Mouse (Mus musculus) layer of hippocampus, adult 18-20 months (tissue): Measurements from ENCODE around the gene Zdhhc6. TPM values are rescaled to one million over a fixed set of nuclear protein-coding genes. Genes with fewer than 3 reads are reported as not detected.

Experiments used
- DNase-seq, 2 experiments: peaks; one replicate each; pipeline ENCODE4 v3.0.0; 2022; ENCODE audit warnings: low spot score in 2 of 2
- total RNA-seq, 2 experiments: library from RNA; stranded (reverse); gene quantifications; 2 replicates each; pipeline ENCODE4 v1.2.3; 2021

The Zdhhc6 gene
- total RNA-seq, 2 experiments from 2014 or later = 25.1 to 27.0 TPM

DNA sequence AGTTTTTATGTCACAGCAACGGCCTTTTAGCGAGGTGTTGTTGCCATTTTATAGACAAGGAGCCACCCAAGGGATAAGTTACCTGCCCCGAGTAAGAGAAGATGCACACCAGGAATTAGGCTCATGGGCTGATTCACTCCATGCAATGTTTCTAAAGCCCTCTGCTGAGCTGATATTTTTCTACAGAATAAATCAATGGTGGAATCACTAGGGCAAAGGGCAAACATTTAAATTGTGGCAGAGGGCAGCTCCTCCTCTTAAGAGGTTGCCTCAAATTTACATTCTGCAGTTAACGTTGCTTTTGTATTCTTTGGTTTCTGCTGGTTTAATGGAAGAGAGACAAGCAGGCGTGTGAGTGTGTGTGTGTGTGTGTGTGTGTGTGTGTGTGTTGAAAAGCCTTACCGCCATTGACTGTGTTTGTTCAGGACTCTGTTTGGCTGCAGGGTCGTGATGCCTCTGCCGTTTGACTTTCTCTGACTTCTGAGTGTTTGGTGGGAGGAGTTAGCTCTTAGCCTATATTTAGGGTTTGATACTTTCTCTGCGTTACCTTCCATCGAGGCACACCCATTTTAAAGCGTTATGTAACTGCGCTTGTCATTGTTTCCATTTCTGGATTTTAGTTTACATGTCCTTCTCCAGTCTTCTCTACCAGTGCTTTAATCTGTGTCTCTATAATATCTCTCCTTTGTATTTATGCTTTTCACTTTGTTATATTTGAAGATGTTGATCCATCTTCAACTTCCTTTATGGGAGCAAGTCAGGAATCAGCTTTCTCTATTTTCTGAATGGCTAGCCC lies 55.2 kb downstream of the Zdhhc6 start:
- DNase-seq = no peak

DNA sequence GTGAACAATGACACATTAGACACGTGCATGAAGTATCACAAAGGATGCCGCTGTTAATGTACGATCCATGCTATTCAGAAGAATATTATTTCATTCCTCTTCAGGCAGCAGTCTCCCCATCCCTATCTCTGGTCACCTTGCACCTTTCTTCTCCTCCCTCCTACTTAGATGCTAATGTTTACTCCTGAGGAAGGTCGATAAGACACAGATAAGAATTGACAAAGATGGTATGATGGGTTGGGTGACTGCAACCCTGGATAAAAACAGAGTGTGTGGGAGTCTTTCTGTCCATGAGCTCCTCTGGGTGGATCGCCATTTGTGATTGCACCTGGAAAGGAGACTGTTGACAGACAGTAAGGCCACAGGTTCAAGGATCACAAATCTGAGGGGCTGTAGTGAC lies 57.3 kb downstream of the Zdhhc6 start:
- no peak for DNase-seq

DNA sequence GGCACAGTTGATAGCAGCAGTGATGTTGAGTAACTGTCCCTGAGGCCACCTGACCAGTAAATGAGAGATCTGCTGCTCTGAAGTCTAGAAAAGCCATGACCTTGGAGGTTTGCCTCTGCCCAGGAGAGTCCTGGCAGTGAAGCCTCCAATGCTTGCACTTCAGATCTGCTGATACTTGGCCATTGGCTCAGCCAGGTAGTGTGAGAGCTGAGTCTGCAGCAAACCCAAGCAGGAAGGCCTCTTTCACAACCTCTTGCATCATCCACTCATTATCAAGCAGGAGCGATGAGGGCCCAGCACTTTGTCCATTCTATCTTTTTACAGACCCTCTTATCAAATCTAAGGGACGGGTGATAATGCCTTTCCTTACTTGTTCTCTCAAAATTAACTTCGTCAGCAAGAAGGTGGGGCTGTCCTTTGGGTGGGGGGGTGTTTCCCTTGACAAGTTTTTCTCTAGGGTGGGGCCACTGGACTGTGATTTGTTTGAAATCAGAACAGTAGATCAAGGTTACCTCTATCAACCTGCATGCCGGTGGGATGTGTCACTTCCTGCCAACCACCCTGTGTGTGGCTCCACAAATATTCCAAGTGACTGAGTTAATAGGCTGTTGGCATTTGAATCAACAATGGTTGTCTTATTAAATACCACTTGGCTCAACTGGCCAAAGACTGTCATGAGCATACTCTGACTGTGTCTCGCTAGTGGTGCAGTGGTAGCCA lies 58.0 kb downstream of the Zdhhc6 start:
- no peak for DNase-seq

DNA sequence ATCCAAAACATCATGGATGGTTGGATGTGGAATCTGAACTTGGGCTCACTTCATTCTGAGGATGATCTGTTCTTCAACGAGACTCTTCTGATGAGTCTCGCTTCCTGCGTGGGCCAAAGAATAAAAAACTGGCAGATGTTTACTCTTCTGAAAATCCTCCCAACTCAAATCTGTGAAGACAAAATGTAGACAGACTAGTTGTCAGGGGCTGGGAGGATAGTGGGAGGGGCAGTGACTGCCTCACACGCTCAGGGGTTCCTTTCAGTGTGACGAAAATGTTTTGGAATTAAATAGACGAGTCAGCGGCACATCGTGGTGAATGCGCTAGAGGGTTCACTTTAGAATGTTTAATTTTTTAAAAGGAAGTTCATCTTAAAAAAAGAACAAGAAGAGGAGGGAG lies 59.7 kb downstream of the Zdhhc6 start:
- DNase-seq = peak; percentile 31 to 67

DNA sequence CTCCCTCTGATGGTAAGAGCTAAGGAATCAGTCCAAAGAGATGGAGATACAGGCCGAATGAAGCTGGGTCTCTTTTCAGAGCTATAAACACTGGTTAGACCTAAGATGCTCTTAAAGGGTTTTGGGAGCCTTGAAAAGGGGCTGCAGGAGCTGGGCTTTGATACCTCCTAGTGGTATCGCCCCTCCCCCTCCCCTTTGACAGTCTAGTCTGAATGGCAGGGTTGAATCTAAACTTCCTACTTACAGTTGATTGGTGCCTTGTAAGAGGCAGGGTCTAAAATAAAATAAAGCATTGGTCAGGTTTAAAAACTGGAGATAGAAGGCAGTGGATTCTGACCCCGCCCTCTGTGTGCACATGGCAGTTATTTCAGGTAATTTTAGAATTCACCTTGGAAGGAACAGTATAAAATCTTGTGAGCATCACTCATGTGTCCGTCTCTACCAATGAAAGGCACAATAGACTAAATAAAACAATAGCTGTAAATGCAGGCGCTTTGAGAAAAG lies 61.3 kb downstream of the Zdhhc6 start:
- DNase-seq = peak in 1 of 2 experiments; percentile 56

DNA sequence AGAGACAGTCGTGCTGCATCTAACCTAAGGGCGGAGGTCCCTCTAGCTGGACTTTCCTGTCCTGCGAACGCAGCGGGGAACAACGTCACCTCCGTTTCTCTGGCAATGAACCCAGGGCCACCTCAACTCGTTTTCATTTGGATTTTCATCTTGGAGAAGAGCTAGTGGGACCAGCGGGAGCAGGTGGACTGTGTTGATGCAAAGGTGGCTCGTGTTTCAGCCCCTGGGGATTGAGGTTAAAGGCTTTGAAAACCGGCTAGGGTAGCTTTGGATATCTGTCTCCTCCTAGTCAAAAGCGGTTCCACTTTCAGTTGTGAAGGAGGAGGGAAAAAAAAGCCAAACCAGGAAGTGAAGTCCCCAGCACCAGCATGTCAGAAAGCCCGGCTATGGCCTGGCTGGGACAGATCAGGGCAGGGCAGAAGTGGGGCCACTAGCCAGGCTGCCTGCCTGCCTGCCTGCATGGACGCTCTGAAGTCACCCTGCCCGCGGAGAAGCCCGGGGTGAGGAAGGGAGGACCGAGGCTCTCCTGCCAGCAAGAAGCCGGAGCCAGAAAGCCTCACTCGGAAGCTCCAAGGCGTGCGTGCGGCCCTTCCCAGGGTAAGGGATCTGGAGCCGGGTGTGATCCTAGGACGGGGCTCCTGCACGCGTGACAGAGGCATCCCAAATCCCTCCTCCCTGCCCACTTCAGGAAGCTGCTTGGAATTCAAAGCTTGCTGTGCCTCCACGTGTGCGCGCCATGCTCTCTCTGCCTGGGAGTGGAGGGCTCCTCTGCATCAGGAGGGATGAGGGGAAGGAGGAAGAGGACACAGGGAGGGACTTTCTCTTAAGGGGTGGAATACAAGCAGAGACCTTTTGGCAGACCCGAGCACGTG lies 62.0 kb downstream of the Zdhhc6 start:
- peak; percentile 47 to 50 for DNase-seq

DNA sequence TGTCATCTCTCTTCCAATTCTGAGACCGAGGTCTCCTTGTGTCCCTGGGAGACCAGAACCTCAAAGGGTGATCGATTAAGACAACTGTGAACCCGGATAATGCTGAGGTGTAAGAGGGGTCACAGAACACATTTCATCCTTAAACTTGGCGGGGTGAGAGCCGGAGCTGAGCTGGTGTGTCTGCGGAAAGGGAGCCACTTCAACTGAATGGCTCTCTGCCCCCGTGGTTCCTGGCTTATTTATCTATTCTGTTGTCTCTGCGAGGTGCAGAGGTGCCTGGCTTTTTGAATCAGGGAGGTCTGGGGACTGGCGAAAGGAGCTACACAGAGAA lies 62.6 kb downstream of the Zdhhc6 start:
- no peak for DNase-seq

DNA sequence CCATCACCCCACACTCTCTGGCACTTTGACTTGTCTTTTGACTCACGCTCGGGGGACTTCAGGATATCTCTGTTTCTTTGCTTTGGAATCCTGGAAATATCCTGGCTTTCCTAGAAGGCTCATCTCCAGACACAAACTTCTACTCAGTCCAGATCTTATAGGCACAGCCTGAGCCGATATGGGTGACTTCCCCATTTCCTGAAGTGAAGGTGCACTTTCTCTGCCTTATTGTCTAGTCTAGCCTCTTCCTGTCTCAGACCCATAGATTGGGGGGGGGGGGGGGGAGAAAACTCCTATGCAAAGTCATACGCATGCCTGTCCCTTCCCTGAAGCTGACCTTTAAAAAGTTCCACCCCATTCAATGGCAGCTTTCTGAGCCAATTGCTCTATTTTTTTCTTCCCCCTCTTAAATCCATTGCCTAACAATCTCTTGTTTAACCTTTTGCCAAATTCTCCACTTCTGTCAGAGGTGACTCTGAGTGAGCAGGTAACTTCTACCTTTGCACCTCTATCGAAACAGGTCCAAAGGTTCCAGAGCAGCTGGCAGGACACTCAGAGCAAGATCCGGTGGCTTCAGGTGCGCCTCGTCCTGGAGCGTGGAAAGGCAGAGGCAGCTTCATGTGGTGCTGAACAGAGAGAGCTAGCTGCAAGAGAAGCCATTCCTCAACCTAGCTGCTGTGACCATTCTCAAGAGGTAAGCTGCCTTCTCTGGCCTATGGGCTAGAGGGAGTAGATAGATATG lies 64.3 kb downstream of the Zdhhc6 start, which contains the start of gene Acsl5:
Acsl5 (plus strand) TSS at position 556 of the 742 bp plus-strand sequence.
- no peak for DNase-seq

DNA sequence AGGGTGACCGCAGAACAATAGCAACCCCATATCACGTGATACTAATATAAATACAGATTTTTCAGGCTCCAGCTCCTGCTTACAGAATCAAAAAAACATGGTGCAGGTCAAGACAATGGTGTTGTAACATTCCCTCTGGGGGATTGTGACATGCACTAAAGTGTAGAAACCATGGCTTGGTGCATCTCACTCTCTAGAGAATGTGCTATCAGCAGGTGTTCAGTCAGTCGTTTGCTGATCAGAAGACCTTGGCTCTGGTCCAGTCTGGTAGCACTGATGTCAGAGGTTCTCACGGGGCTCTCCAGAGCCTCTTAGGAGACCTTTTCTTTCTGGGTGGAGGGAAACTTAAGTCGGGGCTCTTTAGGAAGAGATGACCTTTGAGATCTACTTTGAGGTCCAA lies 65.4 kb downstream of the Zdhhc6 start:
- DNase-seq = no peak

DNA sequence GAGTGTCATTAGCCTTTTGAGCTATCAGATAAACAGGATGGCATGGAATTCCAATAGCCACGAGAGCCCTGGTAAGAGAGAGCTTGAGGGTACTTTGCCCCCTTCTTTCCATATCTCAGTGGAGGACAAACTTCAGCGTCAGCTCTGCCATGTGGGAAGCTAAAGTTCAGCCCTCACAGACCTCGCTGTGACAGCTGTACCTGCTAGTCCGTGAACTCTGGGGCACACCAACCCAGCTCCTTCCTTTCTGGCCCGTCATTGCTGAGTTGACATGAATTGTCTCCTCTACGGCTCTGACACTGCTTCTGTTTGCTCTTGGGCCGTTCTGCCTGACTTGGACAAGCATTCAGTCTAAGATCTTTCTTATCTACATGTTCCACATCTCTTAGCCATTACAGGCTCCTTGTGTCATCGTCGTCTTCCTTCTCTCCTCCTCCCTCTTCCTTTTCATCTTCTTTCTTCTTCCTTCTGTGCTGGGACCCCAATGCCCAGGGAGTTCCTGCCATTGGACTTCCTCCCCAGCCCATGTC lies 67.8 kb downstream of the Zdhhc6 start:
- DNase-seq = no peak

DNA sequence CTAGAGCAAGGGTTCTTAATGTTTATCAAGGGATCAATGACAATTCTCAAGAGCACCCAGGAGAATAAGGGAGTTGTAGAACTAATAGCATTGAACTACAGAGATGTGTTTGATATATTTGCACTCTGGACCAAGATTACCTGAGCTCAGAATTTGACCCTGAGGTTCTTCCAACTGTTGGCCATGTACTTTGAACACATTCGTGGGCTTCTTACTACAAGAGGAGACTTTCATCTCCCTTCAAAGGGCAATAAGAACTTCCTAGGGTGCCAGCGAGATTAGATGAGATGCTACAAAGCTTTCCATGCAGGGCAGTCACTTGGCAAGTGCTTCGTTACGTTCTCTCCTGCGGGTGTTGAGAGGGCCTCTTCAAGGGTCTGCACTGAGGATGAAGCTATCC lies 68.3 kb downstream of the Zdhhc6 start:
- DNase-seq = no peak

DNA sequence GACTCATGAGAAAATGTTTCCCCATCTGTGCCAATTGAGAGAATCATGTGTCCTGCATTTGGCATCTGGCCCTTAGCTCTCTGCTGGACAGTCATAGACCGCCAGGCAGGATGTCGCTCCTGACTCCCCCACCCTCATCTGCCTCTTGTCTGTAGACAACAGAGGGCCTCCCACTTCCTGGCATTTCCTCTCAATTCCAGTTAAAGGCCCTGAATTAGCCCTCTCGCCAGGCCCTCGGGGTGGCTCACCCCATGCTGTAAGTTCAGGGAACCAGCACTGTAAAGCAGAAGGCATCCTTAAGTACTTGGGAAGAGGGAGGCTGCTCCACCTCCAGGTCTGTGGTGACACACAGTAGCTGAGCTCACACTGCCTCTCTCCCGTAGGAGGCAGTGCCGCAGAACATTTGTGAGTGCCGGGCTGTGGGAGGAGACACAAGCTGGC lies 71.0 kb downstream of the Zdhhc6 start:
- DNase-seq = peak; percentile 26 to 63

DNA sequence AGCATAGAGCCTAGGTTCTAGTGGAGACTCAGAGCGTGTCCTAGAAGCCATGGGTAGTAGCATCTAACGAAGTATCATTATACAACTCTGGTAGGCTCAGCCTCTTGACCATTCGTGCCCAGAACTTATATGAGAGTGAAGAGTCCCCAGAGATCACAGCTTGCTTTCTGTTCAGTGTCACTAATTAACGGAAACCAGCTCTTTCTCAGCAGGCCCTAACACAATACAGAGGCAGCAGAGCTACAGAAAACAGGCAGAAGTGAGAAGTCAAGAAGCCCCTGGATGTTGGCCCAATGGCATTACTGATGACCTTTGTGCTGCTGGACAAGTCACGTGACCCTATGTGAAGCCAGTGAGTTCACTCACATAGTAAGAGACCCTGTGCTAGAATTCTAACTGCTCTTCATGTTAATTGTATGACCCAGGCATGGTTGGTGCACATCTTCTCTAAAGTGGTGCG lies 74.6 kb downstream of the Zdhhc6 start, which contains the start of gene Gucy2g:
Gucy2g (minus strand) TSS at position 51 of the 460 bp plus-strand sequence.
- DNase-seq = no peak

DNA sequence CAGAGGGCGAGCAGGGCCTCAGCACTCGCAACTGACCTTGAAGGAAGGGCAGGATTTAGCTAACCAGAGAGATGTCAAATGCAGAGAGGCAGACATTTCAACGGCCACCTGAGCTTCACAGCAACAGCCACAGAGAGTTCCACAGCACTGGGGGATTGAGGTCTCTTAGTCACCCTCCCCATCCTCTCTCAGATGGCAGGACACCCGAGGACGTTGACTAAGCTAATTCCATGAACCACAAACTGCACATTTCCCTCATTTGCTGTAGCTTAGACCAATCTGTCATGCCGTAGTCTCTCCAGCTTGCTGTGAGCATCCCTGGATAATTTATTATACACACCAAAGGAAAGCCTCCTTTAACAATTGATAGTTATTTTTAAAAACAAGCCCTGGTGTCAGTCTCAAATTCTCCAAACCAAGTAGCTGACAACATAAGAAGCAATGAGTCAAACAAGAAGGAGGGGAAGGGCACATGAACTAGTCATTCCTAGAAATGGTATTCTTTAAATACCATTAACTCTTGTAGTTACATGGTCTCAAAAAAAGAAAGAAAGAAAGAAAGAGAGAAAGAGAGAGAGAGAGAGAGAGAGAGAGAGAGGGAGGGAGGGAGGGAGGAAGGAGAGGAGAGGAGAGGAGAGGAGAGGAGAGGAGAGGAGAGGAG lies 75.9 kb downstream of the Zdhhc6 start:
- DNase-seq = peak in 1 of 2 experiments; percentile 27

DNA sequence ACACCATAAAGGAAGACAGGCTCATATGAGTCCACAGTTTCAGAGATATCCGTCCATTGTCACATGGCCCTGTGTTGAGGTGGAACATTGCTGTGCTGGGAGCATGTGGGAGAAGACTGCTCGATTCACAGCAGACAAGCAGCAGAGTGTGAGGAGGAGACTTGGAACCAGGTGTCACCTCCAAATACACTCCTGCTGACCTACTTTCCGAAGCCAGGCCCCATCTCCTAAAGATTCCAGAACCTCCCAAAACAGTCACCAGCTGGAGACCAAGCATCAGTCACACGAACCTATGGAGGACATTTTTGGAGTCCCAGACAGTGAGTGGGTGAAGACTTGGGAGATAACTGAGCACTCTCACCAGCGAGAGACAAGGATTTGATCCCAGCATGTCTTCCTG lies 79.3 kb downstream of the Zdhhc6 start:
- no peak for DNase-seq

DNA sequence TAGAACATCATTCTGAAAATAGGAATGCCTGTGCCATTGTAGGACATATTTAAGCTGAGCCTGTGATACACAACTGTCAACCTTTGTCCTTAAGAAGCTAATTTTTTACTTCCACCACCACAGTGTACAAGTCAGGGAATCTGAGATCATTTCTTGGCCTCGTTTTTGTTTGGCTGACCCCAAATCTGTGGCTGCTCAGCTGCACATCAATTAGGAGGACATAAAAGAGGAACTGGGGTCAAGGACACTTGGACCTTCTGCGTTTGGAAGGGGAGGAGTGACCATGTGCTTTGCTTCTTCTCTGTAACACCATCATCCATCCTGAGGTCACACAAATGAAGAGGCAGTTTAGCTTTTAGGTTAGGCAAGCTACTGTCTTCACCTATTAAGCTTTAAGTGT lies 79.8 kb downstream of the Zdhhc6 start:
- DNase-seq = no peak

DNA sequence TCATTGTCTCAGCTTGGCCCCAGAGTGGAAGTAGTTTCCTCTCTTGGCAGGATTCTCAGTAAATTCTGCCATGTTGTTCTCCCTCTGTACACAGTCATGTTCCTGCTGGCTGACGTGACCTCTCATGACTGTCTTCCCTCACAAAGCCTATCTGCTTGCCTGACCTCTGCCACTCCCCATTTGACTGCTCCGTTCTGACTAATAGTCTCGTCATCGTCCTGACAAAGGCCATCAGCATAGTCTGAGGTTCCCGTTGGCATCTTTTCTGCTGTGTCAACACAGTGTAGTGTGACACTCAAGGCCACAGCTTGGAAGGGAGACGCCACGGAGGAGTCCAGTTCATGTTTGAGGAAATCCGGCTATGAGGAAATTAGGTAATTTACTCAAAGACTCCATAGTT lies 83.7 kb downstream of the Zdhhc6 start:
- no peak for DNase-seq

DNA sequence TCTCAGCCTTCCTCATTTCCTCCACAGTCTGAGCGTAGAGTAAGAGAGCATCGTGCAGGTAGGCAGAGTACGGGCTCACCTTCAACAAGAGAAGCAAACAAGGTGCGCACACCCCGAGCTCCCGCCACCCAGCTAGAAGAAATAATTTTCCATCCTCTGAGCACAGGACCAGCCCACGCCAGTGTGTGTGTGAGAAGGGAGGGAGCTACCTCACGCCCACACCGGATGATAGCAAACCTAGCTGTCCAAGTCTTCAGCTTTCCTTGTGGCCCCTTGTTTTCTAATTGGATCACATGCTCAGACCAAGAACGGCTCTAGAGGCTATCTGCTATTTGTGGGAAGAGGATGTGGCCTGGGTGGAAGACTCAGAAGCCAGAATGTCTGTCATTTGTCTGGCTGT lies 84.8 kb downstream of the Zdhhc6 start:
- no peak for DNase-seq

DNA sequence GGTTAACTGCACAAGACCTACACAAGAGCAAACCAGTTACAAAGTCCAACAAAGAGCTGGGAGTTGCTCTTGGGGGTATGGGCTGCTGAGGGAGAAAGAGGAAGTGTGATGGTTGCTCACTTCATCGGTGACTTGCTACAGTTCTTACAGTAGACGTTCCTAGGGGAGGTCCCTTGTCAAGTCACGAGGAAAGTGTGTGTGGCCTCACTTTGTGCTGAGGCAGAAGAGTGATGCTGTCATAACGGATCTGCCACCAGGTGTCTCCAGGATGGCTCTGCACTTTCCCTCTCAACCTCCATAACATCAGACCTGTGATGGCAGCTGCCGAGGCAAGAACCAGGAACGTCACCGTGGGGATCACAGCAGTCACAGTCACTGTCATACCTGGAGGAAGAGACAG lies 88.7 kb downstream of the Zdhhc6 start:
- DNase-seq = no peak

DNA sequence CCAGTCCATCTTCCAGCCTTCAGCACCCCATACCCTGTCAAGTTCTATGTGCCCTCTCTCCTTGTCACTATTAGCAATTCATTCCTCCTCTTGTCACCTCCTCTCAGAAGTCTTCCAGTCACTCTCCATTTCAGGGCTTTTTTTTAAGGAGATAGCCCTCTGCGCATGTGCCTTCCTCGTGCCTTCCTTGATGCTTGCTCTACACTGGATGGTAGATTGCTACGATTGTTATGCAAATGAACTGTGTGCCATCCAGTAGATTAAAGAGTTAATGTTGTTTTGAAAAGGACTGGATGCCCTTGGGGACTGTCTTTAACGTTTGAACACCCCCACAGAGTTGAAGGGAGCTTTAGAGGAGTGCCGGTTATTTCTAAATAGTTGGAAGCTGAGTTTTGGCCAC lies 89.2 kb downstream of the Zdhhc6 start:
- DNase-seq = no peak
